Mouse (Mus musculus) CD4-positive, CD25-positive, alpha-beta regulatory T cell (primary cell): ENCODE results near the gene Cdk16. TPM values are rescaled to one million over a fixed set of nuclear protein-coding genes. Genes with fewer than 3 reads are reported as not detected.

Experiments used
- polyA plus RNA-seq: library from polyadenylated mRNA; unstranded; fragments of 100-300 nt; shearing (Covaris generic); gene quantifications from one replicate; pipeline ENCODE4 v1.2.1, GENCODE M21; 2017

Gene Cdk16
- 85.5 TPM for polyA plus RNA-seq

DNA sequence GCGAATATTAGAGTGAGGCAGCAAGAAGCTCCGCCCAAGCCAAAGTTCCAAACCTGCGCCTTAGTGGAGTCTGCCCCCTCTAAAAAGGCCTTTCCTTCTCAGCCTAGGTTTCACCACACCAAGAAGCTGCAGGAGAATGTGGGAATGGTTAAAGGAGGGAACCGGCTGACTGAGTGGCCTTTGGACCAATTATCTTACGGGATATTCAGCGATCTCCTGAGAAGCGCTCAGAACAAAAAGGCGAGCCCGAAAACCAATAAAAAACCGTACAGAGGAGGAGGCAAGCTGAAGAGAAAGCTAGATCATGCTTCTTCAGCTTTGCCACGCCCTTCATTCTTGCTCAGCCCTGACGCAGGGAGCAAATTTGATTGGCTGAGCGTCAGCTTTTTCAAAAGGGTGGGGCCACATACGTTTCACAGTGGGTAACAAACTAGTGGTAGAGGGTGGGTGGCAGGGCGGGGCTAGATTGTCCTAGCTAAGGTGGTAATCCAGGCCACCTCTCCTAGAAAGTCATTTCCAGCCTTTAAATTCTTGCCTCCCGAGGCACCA lies at the start of gene Cdk16:
Gene Cdk16 (plus strand): TSS at position 436 of the 549 bp plus-strand sequence.

DNA sequence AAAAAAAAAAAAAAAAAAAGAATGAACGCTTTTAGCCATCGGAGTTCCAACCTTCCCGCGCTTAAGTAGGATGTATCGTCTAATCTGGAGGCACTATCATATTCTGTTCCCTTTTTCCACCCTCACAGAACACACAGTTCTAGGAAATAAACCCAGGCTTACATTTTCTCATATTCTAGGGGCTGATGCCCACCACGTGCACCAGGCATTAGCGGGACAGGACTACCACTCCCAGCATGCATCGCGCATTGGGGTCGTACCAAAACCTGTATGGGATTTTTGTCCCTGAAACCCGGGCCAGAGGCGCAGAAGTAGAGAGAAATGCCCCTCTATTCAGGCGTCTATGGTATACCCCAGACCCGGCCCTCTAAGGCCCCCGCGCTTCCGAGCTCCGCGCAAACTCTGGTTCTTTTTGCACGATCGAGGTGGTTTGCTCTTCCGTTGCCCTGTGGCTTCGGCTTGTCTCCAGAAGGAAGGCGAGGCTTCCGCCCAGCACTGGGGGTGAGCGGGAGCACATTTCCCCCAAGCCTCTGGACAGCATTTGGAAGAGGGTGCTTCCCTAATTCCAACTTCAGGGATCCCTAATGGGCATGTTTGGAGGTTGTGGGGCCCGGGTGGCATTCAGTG lies 29.6 kb upstream of the Cdk16 start, which contains the start of gene Uba1:
Gene Uba1 (plus strand): TSS at position 301 of the 627 bp plus-strand sequence.

DNA sequence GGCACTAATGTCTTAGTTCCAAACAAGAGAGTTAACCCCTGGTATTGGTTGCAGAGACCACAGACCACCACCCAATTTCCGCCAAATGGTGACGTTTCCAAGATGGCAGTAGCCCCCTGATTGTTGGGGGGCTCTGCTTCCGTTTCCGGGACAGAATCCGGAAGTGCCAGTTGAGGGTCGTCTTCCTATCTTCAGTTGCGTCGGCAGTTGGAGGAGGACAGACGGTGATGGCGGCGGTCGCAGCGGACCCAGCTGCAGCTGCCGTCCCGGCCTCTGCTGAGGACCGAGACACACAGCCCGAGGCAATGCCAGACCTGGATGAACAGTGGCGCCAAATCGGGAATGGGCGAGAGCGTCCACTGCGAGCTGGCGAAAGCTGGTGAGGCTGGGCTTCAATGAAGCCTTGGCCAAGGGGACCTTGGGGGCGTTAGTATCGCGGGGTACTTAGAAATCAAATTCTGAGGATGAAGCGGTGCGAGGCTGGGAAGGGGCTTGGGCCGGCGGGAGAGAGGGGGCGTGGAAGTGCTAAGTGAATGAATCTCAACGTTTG lies 16.1 kb downstream of the Cdk16 start, which contains the start of gene Usp11:
Gene Usp11 (plus strand): TSS at position 166 of the 550 bp plus-strand sequence.

Other genes starting within 250 kb of the Cdk16 start
- gene Rgn, start 138.2 kb upstream of the Cdk16 start, polyA plus RNA-seq: not detected
- 65.1 TPM for gene Rbm10, start 70.5 kb upstream of the Cdk16 start, polyA plus RNA-seq
- 175 TPM for gene Ndufb11, start 70.3 kb upstream of the Cdk16 start, polyA plus RNA-seq
- 238 TPM for gene Uba1, start 29.6 kb upstream of the Cdk16 start, polyA plus RNA-seq
- gene Usp11, start 16.0 kb downstream of the Cdk16 start, polyA plus RNA-seq: 17.7 TPM
- 171 TPM for gene Araf, start 109.9 kb downstream of the Cdk16 start, polyA plus RNA-seq
- gene Timp1, start 182.2 kb downstream of the Cdk16 start, polyA plus RNA-seq: not detected
- 0.05 TPM for gene Syn1, start 233.1 kb downstream of the Cdk16 start, polyA plus RNA-seq
- 5.4 TPM for gene Cfp, start 243.6 kb downstream of the Cdk16 start, polyA plus RNA-seq